Mouse (Mus musculus): ENCODE results near the gene 4933416C03Rik.

Gene 4933416C03Rik

GRCm38 (mm10) chr10:116078636-116079035 is 35.1 kb downstream of the 4933416C03Rik start:
- DNase-seq (ENCODE audit: low spot score in 2 of 2) = no peak

- DNase-seq (ENCODE audit: low spot score in 2 of 2) = no peak
Observed at GRCm38 (mm10) chr10:116075954-116076353, 37.8 kb downstream of the 4933416C03Rik start.

Measured in urinary bladder, adult 18-20 months (tissue).